Mouse (Mus musculus) G1E (cell line): Measurements from ENCODE around the gene Gm5129.

Experiments used
- CTCF ChIP-seq: IDR thresholded peaks from 2 replicates; pipeline ENCODE4 v1.5.1; 2012; ENCODE audit warnings: low read depth, low read length, inconsistent platforms, mixed read lengths
- GATA1 ChIP-seq: IDR thresholded peaks from 2 replicates; pipeline ENCODE4 v1.6.1; 2012; ENCODE audit warnings: borderline replicate concordance, low read length, inconsistent platforms, mixed read lengths
- GATA2 ChIP-seq: IDR thresholded peaks from 2 replicates; pipeline ENCODE4 v1.6.1; 2012; ENCODE audit warnings: low read depth, low read length, inconsistent platforms, borderline replicate concordance
- TAL1 ChIP-seq: conservative IDR thresholded peaks from 2 replicates; pipeline ENCODE4 v1.6.1; 2012; ENCODE audit warnings: low read depth, low read length, inconsistent platforms, mixed read lengths

GRCm38 (mm10) chr5:29712906-29713305 is 22.8 kb downstream of the Gm5129 start:
- TF ChIP-seq CTCF (no peak), GATA1 (no peak), GATA2 (no peak), TAL1 (no peak)
